Mouse (Mus musculus) lung, embryonic 14.5 days (tissue): ENCODE measurements around the gene Miga1. TPM values are rescaled to one million over a fixed set of nuclear protein-coding genes. Genes with fewer than 3 reads are reported as not detected.
A peak's percentile ranks its signal among the peaks of the same experiment; 100 is the strongest.

Source experiments
- ATAC-seq: fragments of 200-750 bp; cut with Nextera tagmentation; 2 replicates; pipeline ENCODE4 v1.8.0; 2017; ENCODE audit warnings: mild to moderate bottlenecking, moderate TSS enrichment, moderate library complexity; ENCODE audit not compliant: insufficient read depth
- DNase-seq: peaks from one replicate; pipeline ENCODE4 v3.0.0-alpha.2; 2015
- H3K27ac ChIP-seq: fragments of 300-500 bp; sonication (generic); 2 replicates; pipeline ENCODE4 v1.5.1; 2014; ENCODE audit warnings: low read depth, mild to moderate bottlenecking, moderate library complexity
- H3K27me3 ChIP-seq: fragments of 300-500 bp; sonication (generic); 2 replicates; pipeline ENCODE4 v1.6.1; 2014; ENCODE audit warnings: low read length, control low read depth; ENCODE audit not compliant: insufficient read depth
- H3K36me3 ChIP-seq: fragments of 300-500 bp; sonication (generic); 2 replicates; pipeline ENCODE4 v1.6.1; 2014; ENCODE audit warnings: control low read depth; ENCODE audit not compliant: insufficient read depth
- H3K4me1 ChIP-seq: fragments of 300-500 bp; sonication (generic); 2 replicates; pipeline ENCODE4 v1.6.1; 2014; ENCODE audit warnings: antibody characterized with exemption, control low read depth; ENCODE audit not compliant: insufficient read depth
- H3K4me2 ChIP-seq: fragments of 300-500 bp; sonication (generic); 2 replicates; pipeline ENCODE4 v1.6.1; 2014; ENCODE audit warnings: mild to moderate bottlenecking
- H3K4me3 ChIP-seq: fragments of 300-500 bp; sonication (generic); 2 replicates; pipeline ENCODE4 v1.5.1; 2014; ENCODE audit warnings: low read depth, low read length
- H3K9ac ChIP-seq: fragments of 300-500 bp; sonication (generic); 2 replicates; pipeline ENCODE4 v1.6.1; 2014
- H3K9me3 ChIP-seq: fragments of 300-500 bp; sonication (generic); 2 replicates; pipeline ENCODE4 v1.6.1; 2016; ENCODE audit warnings: low read depth, low read length, control low read depth
- CTCF ChIP-seq: IDR thresholded peaks from 2 replicates; pipeline ENCODE4 v1.5.1; 2016; ENCODE audit warnings: antibody characterized with exemption, low read depth
- WGBS: fragments of 180-500 bp; shearing (Covaris S2); extraction: QIAGEN DNeasy Blood & Tissue Kit; methylation state at CpG from one replicate; pipeline ENCODE4 v1.1.7; 2014; 5-methylcytosine and 5-hydroxymethylcytosine counted together
- polyA plus RNA-seq: library from polyadenylated mRNA; unstranded; fragments of >200 nt; fragmentation: Nextera tagmentation; extraction: Ambion mirVana; gene quantifications from 2 replicates; pipeline ENCODE4 v1.2.1, GENCODE M21; 2014

The Miga1 gene
- polyA plus RNA-seq, 1 experiment from 2014 or later = 20.3 TPM

DNA sequence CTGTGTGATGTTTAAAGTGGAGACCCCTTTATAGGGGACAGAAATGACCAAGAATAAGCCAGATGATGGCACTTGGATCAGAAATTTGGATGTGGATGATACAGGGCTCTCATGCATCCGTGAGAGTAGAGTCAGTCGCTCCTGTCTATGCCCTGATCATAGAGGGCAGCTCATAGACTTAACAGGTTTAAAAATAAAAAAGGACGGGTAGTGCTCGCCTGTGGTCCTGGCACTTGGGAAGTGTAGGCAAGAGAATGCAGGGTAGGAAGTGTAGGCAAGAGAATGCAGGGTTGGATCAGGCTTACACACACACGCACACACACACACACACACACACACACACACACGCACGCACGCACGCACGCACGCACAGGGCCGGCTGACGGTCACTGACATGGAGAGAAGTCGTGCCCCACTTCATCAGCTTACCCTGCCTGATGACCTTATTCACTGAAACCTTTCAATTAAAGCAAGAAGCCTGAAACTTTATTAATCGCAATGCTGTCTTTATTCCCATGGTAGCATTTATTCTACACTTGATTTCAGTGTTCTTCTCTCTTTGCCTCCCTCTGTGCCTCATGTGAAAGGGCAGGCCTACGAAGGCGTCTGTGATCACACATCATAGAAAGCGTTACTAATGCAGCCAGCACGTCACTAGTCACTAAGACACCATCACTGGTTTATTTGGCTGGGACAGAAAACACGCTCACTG, 67.1 kb downstream of the Miga1 start:
- Histone ChIP-seq H3K4me1 (no peaks in the 10 kb centered on the region), H3K27ac (no peak overlapping the region), H3K27me3 (no peaks in the 10 kb centered on the region), H3K9ac (no peak overlapping the region), H3K36me3 (peaks cover 7% of the 10 kb centered on the region), H3K9me3 (no peaks in the 10 kb centered on the region), H3K4me3 (no peak overlapping the region), H3K4me2 (no peak overlapping the region)
- WGBS = 76% methylated on average over 20 of the region's 20 CpGs
- no peak for TF ChIP-seq CTCF
- ATAC-seq (no peak; the same call in 1 of the 2 replicates), DNase-seq (no peak)

DNA sequence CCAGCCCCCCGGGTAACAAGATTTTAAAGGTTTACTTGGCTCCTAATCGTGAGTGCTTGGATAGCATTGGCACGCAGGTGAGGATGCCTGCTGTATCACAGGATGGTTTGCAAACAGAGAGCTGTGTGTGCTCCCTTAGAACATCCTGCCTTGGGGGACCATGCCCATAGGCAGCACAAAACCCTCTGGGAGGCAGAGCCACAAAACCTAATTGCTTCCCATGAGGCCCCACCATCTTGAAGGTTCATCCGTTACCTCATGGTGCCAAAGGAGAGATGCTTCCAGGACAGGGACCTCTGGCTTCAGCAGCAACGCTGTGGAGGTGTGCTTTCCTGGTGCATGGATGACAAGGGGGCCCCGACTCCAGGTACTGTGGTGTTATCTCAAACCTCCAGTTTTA, 68.3 kb downstream of the Miga1 start:
- H3K27ac ChIP-seq = no peak overlapping the region
- H3K4me3 ChIP-seq = no peak overlapping the region
- 75% methylated on average over 6 of the region's 6 CpGs for WGBS
- ATAC-seq (no peak), DNase-seq (no peak)
- no peak overlapping the region for H3K9ac ChIP-seq
- H3K4me1 ChIP-seq = no peaks in the 10 kb centered on the region
- H3K36me3 ChIP-seq = peaks cover 7% of the 10 kb centered on the region
- H3K27me3 ChIP-seq = no peaks in the 10 kb centered on the region
- TF ChIP-seq CTCF = no peak
- H3K9me3 ChIP-seq = no peaks in the 10 kb centered on the region
- no peak overlapping the region for H3K4me2 ChIP-seq

DNA sequence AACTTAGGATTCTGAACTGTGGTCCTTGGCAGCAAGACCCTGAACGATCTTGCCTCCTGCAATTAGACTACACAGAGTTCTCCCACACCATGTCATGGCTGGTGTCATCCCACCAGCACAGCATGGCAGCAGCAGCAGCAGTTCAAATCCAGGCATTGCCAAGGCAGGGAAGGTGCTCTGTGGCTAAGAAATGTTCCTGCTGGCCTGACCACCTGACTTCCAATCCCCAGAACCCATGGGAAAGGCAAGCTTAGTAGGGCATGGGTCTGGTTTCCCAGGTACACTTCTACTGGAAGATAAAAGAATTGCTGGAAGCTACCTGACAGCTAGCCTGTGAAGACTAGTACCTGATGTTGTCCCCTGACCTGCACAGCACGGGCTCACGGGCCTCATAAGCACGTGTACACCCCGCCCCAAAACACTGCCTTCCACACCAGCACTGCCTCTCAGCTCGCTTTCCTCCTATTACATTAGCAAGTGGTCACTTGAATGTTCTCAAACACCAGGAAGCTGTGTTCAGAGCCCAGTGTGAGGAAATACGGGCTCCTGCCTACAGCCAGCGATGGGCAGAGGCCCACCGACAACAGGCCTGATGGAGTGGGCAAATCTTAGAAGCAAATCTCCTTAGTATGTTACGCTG, 69.0 kb downstream of the Miga1 start:
- no peak overlapping the region for H3K4me3 ChIP-seq
- no peaks in the 10 kb centered on the region; the same call in 1 of the 2 replicates for H3K27me3 ChIP-seq
- H3K36me3 ChIP-seq = peaks cover 2% of the 10 kb centered on the region; the same call in 1 of the 2 replicates
- H3K9me3 ChIP-seq = no peaks in the 10 kb centered on the region
- WGBS = 76% methylated on average over 10 of the region's 10 CpGs
- DNase-seq (no peak), ATAC-seq (no peak)
- H3K27ac ChIP-seq = no peak overlapping the region
- H3K9ac ChIP-seq = no peak overlapping the region
- no peak for TF ChIP-seq CTCF
- H3K4me1 ChIP-seq = no peaks in the 10 kb centered on the region
- H3K4me2 ChIP-seq = no peak overlapping the region

DNA sequence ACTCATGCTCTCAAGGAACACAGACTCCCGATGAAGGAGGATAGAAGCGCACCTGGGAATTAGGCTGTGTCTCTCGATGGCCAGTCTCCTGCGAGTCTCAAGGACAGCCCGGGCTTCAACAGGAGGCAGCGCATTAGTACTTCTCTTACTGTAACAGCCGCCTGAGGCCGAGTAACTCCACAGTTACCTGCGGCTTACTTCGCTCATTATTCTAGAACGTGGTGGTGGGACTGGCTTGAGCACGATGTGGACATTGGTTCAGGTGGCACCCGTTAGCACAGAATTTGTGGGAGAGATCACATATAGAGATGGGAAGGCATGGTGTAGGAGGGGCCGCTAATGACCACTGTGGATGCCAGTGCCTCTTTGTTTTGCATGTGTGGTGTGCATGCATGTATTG, 72.1 kb downstream of the Miga1 start:
- no peak for TF ChIP-seq CTCF
- WGBS = 88% methylated on average over 14 of the region's 14 CpGs
- Histone ChIP-seq H3K27ac (no peak overlapping the region), H3K27me3 (no peaks in the 10 kb centered on the region; the same call in 1 of the 2 replicates), H3K4me1 (no peaks in the 10 kb centered on the region), H3K9me3 (no peaks in the 10 kb centered on the region), H3K9ac (no peak overlapping the region), H3K4me3 (no peak overlapping the region), H3K36me3 (no peaks in the 10 kb centered on the region), H3K4me2 (no peak overlapping the region)
- DNase-seq (no peak), ATAC-seq (no peak)

DNA sequence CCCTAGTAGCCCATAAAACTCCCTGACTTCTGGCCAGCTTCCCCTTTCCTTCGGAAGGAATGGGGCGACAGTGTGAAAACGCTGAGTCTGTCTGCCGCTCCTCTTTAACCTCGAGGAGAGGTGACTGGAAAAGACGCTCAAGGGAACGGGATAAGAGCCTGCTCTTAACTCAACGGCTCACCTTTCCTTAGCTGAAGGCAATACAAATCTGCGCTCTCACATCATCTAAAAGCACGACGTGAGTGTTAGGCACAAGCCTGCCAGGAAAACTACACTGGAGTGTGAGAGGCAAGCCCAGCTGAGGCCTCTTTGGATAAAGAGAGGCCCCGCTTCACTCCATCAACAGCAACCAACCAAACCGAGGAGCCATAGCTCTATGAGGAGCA, 74.2 kb downstream of the Miga1 start, which contains the start of gene Nexn:
TSS of gene Nexn (minus strand) at position 315 of the 386 bp plus-strand sequence.
- 2% methylated on average over 13 of the region's 13 CpGs for WGBS
- DNase-seq (peak; percentile 75), ATAC-seq (peak; percentile 57)
- no peaks in the 10 kb centered on the region; the same call in 1 of the 2 replicates for H3K27me3 ChIP-seq
- TF ChIP-seq CTCF = no peak
- H3K9ac ChIP-seq = peak within 1 kb of the TSS; percentile 88
- H3K4me3 ChIP-seq = peak within 1 kb of the TSS; percentile 68
- peak within 1 kb of the TSS; percentile 98 for H3K27ac ChIP-seq
- peaks cover 6% of the 10 kb centered on the region; the same call in 1 of the 2 replicates for H3K36me3 ChIP-seq
- no peaks in the 10 kb centered on the region for H3K9me3 ChIP-seq
- H3K4me2 ChIP-seq = peak within 1 kb of the TSS; percentile 91
- peaks cover 6% of the 10 kb centered on the region; the same call in 1 of the 2 replicates for H3K4me1 ChIP-seq

DNA sequence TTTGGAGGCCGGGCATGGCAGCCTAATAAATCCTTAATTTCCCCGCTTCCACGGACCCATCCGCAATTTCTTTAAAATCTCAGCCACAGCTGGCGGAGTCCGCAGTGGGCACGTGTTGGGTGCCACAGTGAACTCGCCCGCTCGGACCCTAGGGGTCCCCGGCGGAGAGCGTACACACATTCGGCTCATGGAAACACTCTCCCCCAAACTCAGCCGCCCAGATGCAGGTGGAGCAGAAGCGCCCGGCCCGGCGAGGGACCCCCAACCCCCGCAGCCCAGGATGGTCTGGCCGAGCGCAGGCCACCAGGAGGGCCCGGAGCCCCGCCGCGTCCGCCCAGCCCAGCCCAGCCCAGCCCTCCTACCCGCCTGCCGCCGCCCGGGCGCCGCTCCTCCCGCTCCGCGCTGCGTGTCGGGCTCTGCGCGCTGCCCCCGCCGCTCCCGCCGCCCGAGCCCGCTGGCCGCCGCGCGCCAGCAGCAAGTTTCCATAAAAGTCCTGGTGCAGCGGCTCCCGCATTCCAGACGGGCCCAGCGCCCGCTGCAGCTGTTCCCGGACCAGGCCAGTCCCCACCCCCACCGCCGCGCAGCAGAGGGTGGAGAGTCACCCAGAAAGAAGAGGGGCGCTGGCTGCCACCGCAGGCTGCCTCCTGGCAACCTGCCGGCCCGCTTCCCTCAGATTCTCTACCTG, 74.7 kb downstream of the Miga1 start:
- peak overlapping the region; percentile 98 for H3K27ac ChIP-seq
- peak; percentile 91 for ATAC-seq
- H3K4me2 ChIP-seq = peak overlapping the region; percentile 91
- DNase-seq = peak; percentile 86
- peak overlapping the region; percentile 68 for H3K4me3 ChIP-seq
- WGBS = under 1% methylated on average over 63 of the region's 63 CpGs
- H3K9ac ChIP-seq = peak overlapping the region; percentile 88
- H3K4me1 ChIP-seq = peaks cover 6% of the 10 kb centered on the region; the same call in 1 of the 2 replicates
- no peaks in the 10 kb centered on the region for H3K9me3 ChIP-seq
- TF ChIP-seq CTCF = no peak
- peaks cover 6% of the 10 kb centered on the region; the same call in 1 of the 2 replicates for H3K36me3 ChIP-seq
- no peaks in the 10 kb centered on the region; the same call in 1 of the 2 replicates for H3K27me3 ChIP-seq
